Mouse (Mus musculus): ENCODE results near the gene Gm28729. TPM values are rescaled to one million over a fixed set of nuclear protein-coding genes. Genes with fewer than 3 reads are reported as not detected.
"Not testable (repeated sequence)": the region's sequence is repeated elsewhere in the genome, so short reads cannot be mapped to it uniquely, and the experiment has no call there.

The Gm28729 gene
- polyA plus RNA-seq, 1 experiment from 2014 or later: 0.31 TPM

DNA sequence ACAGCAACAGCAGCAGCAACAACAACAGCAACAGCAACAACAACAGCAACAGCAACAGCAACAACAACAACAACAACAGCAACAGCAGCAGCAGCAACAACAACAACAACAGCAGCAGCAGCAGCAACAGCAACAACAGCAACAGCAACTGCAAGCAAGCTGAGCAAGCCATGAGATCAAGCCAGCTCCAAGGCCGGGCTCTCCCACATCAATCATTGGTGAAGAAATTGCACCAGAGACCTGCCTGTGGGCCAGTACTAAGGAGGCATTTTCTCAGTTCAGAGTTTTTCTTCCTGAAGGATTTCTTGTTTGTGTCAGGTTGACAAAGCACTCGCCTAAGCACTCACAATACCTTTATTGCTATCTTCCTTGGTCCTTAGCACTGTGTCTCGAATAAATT lies 8.3 kb downstream of the Gm28729 start:
- 74% methylated on average over 3 of the region's 3 CpGs for WGBS
- Histone ChIP-seq H3K36me3 (no peaks in the 10 kb centered on the region), H3K4me1 (no peaks in the 10 kb centered on the region), H3K4me3 (no peak overlapping the region), H3K27me3 (no peaks in the 10 kb centered on the region), H3K27ac (replicated peaks) (no peak overlapping the region), H3K9me3 (no peaks in the 10 kb centered on the region), H3K4me2 (replicated peaks) (no peak overlapping the region), H3K9ac (replicated peaks) (no peak overlapping the region)
- no peak for ATAC-seq (replicated peaks)

DNA sequence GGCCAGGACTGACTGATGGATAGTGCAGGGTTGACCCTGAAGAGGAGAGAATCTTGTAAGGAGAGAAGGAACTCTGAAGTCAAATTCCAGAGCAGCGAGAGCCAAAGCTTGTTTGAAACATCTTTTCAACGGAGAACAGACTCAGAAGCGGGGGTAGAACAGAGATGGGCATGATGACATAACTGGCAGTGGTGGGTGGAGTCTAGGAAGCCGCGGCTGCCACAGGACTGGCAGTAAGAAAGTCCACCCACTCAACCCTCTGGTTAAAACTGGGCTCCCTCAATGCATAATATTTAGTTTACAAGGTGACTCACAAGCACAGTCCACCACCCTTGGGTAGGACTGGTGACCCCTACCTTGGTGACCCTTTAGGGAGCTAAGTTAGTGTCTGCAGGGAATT lies 9.3 kb downstream of the Gm28729 start:
- H3K9ac ChIP-seq (replicated peaks): no peak overlapping the region
- 92% methylated on average over 5 of the region's 5 CpGs for WGBS
- H3K9me3 ChIP-seq: no peaks in the 10 kb centered on the region
- no peak overlapping the region for H3K27ac ChIP-seq (replicated peaks)
- H3K27me3 ChIP-seq: no peaks in the 10 kb centered on the region
- no peak overlapping the region for H3K4me2 ChIP-seq (replicated peaks)
- no peaks in the 10 kb centered on the region for H3K4me1 ChIP-seq
- no peaks in the 10 kb centered on the region for H3K36me3 ChIP-seq
- no peak overlapping the region for H3K4me3 ChIP-seq
- ATAC-seq (replicated peaks): no peak

- H3K9ac ChIP-seq (replicated peaks): no peak overlapping the region
- H3K27me3 ChIP-seq: no peaks in the 10 kb centered on the region
- H3K4me2 ChIP-seq (replicated peaks): no peak overlapping the region
- ATAC-seq (replicated peaks): no peak
- H3K27ac ChIP-seq (replicated peaks): no peak overlapping the region
- WGBS: 88% methylated on average over 5 of the region's 5 CpGs
- no peaks in the 10 kb centered on the region for H3K36me3 ChIP-seq
- H3K9me3 ChIP-seq: no peaks in the 10 kb centered on the region
- no peak overlapping the region for H3K4me3 ChIP-seq
- no peaks in the 10 kb centered on the region for H3K4me1 ChIP-seq
Measured at GRCm38 (mm10) chr9:96514278-96514677, 10.8 kb downstream of the Gm28729 start.

DNA sequence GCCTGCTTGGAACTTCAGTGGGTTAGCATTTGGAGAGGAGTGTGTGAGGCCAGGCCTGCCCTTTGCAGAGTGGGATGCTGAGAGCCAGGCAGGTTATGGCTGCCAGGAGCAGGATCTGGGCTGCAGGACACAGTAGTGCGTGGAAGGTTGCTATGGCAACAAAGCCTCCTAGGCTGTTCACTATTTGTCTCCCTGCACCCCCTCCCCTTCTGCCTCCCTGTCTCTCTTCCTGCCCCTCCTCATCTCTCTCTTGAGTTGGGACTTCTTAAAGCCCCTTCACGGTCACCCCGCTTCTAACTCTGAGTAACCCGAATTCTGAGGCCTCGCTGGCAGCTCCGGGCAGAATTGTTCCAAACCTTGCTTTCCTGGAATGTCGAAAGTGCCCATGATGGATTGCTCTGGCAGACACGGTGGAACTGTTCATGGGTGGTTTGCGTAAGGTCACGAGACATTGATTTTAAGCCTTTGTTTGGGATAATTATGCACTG lies 19.0 kb downstream of the Gm28729 start:
- H3K27ac ChIP-seq (replicated peaks): no peak overlapping the region

DNA sequence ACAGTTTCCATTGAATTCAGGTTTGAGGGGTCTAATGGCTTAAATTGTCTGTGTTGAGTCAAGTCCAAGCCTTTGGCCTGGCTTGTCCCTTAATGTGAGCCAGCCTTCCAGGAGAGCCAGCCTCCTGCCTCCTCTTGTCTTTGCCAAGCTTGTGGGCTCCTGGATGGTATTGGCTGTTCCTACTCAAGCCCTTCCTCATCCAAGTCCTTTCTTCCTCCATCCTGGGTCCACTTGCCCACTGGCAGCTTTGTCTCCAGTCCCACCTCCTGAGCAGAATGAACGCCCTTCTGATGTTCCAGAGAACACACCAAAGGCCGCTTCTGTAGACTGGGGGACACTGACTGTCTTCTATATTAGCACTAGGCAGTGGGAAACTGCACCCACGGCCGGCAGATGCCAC lies 19.9 kb downstream of the Gm28729 start:
- no peak overlapping the region for H3K4me3 ChIP-seq
- H3K4me1 ChIP-seq: peaks cover 7% of the 10 kb centered on the region
- H3K9me3 ChIP-seq: no peaks in the 10 kb centered on the region
- no peak overlapping the region for H3K4me2 ChIP-seq (replicated peaks)
- no peaks in the 10 kb centered on the region for H3K27me3 ChIP-seq
- ATAC-seq (replicated peaks): no peak
- 95% methylated on average over 4 of the region's 4 CpGs for WGBS
- H3K27ac ChIP-seq (replicated peaks): no peak overlapping the region
- no peak overlapping the region for H3K9ac ChIP-seq (replicated peaks)
- no peaks in the 10 kb centered on the region for H3K36me3 ChIP-seq

More for the DNA sequence above, 19.0 kb downstream of the Gm28729 start:
- Histone ChIP-seq H3K27me3 (no peaks in the 10 kb centered on the region), H3K4me1 (peaks cover 7% of the 10 kb centered on the region), H3K9me3 (no peaks in the 10 kb centered on the region), H3K4me3 (no peak overlapping the region), H3K9ac (replicated peaks) (no peak overlapping the region), H3K36me3 (no peaks in the 10 kb centered on the region), H3K4me2 (replicated peaks) (peak overlapping the region; percentile 13; the same call in 1 of the 2 replicates)
- 37% methylated on average over 10 of the region's 10 CpGs for WGBS
- peak; percentile 86 for ATAC-seq (replicated peaks)

DNA sequence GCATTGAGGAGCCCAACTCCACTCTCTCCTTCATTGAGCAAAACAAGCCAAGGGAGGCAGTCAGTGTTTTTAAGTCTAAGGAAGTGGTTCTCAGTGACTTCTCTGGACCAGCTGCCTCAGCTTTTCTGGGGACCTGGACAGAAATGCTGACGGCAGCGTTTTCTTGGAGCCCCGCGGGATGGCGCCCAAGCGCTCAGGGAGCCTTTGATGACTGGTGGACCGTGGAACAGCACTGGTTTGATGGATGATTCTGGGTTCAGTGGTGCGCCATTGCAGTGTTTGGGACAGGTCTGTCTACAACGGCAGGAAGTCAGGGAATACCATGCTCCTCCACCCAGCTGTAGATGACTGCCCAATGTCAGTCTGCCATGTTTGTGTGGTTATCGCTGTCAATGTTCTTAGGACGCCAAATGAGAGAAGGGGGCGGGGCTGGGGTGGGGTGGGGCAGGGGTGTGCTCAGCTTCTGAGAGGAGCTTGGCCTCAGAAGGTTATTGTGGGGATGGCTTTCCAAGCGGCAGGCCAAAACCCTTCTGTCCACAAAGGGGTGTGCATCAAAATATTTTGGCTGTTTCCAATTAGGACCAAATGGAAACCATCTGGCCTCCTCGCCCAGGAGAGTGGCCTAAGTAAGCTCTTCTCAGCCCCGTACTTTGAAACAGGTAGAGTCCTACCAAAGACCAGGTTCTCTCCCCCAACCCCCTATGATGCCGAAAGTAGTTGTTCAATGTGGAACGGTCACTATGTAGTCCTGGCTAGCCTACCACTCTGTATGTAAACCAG lies 20.8 kb downstream of the Gm28729 start:
- H3K4me3 ChIP-seq: no peak overlapping the region
- H3K9me3 ChIP-seq: no peaks in the 10 kb centered on the region
- no peaks in the 10 kb centered on the region for H3K27me3 ChIP-seq
- WGBS: 89% methylated on average over 17 of the region's 17 CpGs
- ATAC-seq (replicated peaks): no peak
- no peak overlapping the region for H3K27ac ChIP-seq (replicated peaks)
- peaks cover 7% of the 10 kb centered on the region for H3K4me1 ChIP-seq
- no peak overlapping the region for H3K4me2 ChIP-seq (replicated peaks)
- no peaks in the 10 kb centered on the region for H3K36me3 ChIP-seq
- H3K9ac ChIP-seq (replicated peaks): no peak overlapping the region

- Histone ChIP-seq H3K4me1 (peaks cover 7% of the 10 kb centered on the region), H3K4me3 (no peak overlapping the region), H3K27me3 (no peaks in the 10 kb centered on the region), H3K9ac (replicated peaks) (no peak overlapping the region), H3K27ac (replicated peaks) (no peak overlapping the region), H3K36me3 (no peaks in the 10 kb centered on the region), H3K9me3 (no peaks in the 10 kb centered on the region), H3K4me2 (replicated peaks) (no peak overlapping the region)
- ATAC-seq (replicated peaks): no peak
- 84% methylated on average over 6 of the region's 6 CpGs for WGBS
Measured at GRCm38 (mm10) chr9:96502856-96503610, 22.0 kb downstream of the Gm28729 start.

DNA sequence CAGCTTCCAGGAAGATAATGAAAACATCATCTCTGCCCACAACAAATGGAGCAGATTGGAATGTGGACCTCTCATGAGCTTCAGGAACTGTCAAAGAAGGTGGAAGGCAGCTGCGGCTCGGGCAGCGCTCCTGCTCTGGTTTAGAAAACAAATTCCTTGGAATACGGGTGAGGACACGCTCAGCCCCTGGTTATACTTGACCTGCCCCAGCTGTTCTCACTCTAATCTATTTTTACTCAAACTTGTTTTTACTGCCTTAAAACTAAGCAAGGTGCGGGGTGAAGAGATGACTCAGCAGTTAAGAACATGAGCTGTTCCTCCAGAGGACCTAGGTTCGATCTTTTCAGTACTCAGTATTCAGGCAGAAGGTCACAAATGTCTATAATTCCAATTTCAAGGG lies 23.8 kb downstream of the Gm28729 start:
- no peak for ATAC-seq (replicated peaks)
- Histone ChIP-seq H3K9me3 (no peaks in the 10 kb centered on the region), H3K27me3 (no peaks in the 10 kb centered on the region), H3K36me3 (no peaks in the 10 kb centered on the region), H3K9ac (replicated peaks) (no peak overlapping the region), H3K4me1 (peaks cover 5% of the 10 kb centered on the region), H3K4me2 (replicated peaks) (no peak overlapping the region), H3K27ac (replicated peaks) (no peak overlapping the region), H3K4me3 (no peak overlapping the region)
- WGBS: 86% methylated on average over 7 of the region's 7 CpGs

- ATAC-seq (replicated peaks): no peak
- H3K4me2 ChIP-seq (replicated peaks): no peak overlapping the region
- whole genome bisulfite sequencing: 42% methylated on average over 3 of the region's 3 CpGs
Measured at GRCm38 (mm10) chr9:96493212-96493611, 31.9 kb downstream of the Gm28729 start.

GRCm38 (mm10) chr9:96491810-96492209 lies 33.3 kb downstream of the Gm28729 start:
- no peak overlapping the region for H3K4me2 ChIP-seq (replicated peaks)

More at GRCm38 (mm10) chr9:96493212-96493611, 31.9 kb downstream of the Gm28729 start:
- H3K9me3 ChIP-seq: no peaks in the 10 kb centered on the region
- no peaks in the 10 kb centered on the region for H3K27me3 ChIP-seq
- no peak overlapping the region for H3K4me3 ChIP-seq
- H3K27ac ChIP-seq (replicated peaks): no peak overlapping the region
- H3K4me1 ChIP-seq: 0 out of 2 replicates have a peak, but pooled peaks cover 3% of the 10 kb centered on the region
- no peak overlapping the region for H3K9ac ChIP-seq (replicated peaks)
- H3K36me3 ChIP-seq: no peaks in the 10 kb centered on the region

DNA sequence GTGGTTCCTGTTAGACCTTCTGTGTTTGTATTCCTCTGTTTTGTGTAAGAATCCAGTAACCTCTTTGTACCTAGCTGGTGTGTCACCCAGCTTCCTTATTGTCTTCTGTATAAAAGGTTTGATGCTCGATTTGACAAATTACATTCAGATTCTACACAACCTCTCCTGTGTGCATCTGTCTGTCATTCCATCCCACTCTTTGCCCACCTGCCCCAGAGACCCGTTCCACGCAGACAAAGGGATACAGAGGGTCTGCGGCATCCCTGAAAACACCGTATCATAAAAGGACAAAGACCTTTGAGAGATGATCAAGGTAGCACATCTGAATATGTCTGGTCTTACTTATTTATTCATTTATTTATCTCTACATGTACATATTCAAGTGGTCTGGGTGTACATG lies 37.2 kb downstream of the Gm28729 start:
- not testable (repeated sequence) for H3K27ac ChIP-seq (replicated peaks); H3K9ac ChIP-seq (replicated peaks)
- WGBS: 91% methylated on average over 5 of the region's 5 CpGs

More at GRCm38 (mm10) chr9:96491810-96492209, 33.3 kb downstream of the Gm28729 start:
- Histone ChIP-seq H3K9me3 (no peaks in the 10 kb centered on the region), H3K36me3 (no peaks in the 10 kb centered on the region), H3K4me3 (no peak overlapping the region), H3K27me3 (no peaks in the 10 kb centered on the region), H3K9ac (replicated peaks) (no peak overlapping the region), H3K27ac (replicated peaks) (no peak overlapping the region), H3K4me1 (0 out of 2 replicates have a peak, but pooled peaks cover 3% of the 10 kb centered on the region)
- 0 out of 2 replicates have a peak, but pooled peaks have one; percentile 35 for ATAC-seq (replicated peaks)
- 35% methylated on average over 12 of the region's 12 CpGs for WGBS

DNA sequence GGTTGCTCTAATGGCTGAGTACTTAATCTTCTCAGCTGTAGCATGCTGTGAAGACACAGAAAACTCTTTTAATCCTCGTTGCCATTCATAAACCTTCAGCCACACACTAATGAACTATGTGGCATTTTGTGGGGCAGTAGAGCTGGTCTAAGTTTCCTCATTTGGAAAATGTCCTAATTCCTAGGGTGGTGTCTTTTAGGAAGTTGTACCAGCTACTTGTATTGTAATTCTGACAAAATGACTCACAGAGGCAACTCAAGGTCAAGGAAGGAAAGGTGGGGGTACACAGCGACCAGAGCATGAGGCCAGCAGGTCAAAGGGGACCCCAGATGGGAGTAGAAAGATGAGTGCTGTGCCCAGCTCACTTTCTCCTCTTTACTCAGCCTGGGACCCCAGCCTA lies 41.4 kb downstream of the Gm28729 start:
- no peak for ATAC-seq (replicated peaks)
- H3K27ac ChIP-seq (replicated peaks): no peak overlapping the region
- H3K9ac ChIP-seq (replicated peaks): no peak overlapping the region
- H3K36me3 ChIP-seq: no peaks in the 10 kb centered on the region
- no peaks in the 10 kb centered on the region for H3K9me3 ChIP-seq
- H3K27me3 ChIP-seq: no peaks in the 10 kb centered on the region
- 33% methylated on average over 2 of the region's 2 CpGs for WGBS
- H3K4me1 ChIP-seq: no peaks in the 10 kb centered on the region
- no peak overlapping the region for H3K4me3 ChIP-seq
- no peak overlapping the region for H3K4me2 ChIP-seq (replicated peaks)

More for the DNA sequence above, 37.2 kb downstream of the Gm28729 start:
- H3K4me1 ChIP-seq; ATAC-seq (replicated peaks); H3K9me3 ChIP-seq; H3K36me3 ChIP-seq; H3K27me3 ChIP-seq; H3K4me3 ChIP-seq; H3K4me2 ChIP-seq (replicated peaks): not testable (repeated sequence)
